Mouse (Mus musculus) ES-E14 (cell line): Measurements from ENCODE around the gene Sod1.
"Not testable (repeated sequence)": the region's sequence is repeated elsewhere in the genome, so short reads cannot be mapped to it uniquely, and the experiment has no call there.

Experiments
- CHD2 ChIP-seq: IDR thresholded peaks from 2 replicates; pipeline ENCODE4 v1.6.1; 2014; ENCODE audit warnings: mild to moderate bottlenecking, low read depth, low read length, inconsistent platforms
- HCFC1 ChIP-seq: IDR thresholded peaks from 2 replicates; pipeline ENCODE4 v1.6.1; 2012; ENCODE audit warnings: low read length, inconsistent platforms, borderline replicate concordance; ENCODE audit not compliant: insufficient read depth
- MAFK ChIP-seq: IDR thresholded peaks from 2 replicates; pipeline ENCODE4 v1.6.1; 2014; ENCODE audit warnings: mild to moderate bottlenecking, low read depth, low read length, inconsistent platforms; ENCODE audit not compliant: insufficient read depth
- ZC3H11A ChIP-seq: IDR thresholded peaks from 2 replicates; pipeline ENCODE4 v1.6.1; 2012; ENCODE audit warnings: low read depth, mild to moderate bottlenecking, inconsistent platforms, low read length, borderline replicate concordance
- ZNF384 ChIP-seq: IDR thresholded peaks from 2 replicates; pipeline ENCODE4 v1.6.1; 2012; ENCODE audit warnings: low read depth, low read length, inconsistent platforms

DNA sequence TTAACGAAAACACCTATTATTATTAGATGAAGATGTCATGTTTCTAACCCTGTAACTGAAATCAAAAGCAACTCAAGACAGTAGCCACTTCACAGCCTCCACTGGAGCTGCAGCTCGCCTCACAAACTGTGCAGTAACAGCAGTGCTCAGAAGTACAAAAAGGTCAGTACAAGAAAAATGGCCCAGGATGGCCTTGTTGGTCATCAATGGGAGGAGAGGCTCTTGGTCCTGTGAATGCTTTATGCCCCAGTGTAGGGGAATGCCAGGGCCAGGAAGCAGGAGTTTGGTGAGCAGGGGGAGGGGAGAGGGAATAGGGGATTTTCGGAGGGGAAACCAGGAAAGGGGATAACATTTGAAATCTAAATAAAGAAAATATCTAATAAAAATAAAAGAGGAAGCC, 30.7 kb downstream of the Sod1 start:
- not testable (repeated sequence) for TF ChIP-seq HCFC1, ZC3H11A, ZNF384, CHD2, MAFK
